Mouse (Mus musculus) c-Kit-positive CD71-positive TER-119-negative erythroid progenitor cells, embryonic 14.5 days (primary cell): ENCODE data around the gene Pald1.

ENCODE experiments used
- DNase-seq: peaks from one replicate; pipeline ENCODE4 v3.0.0-alpha.2; 2013; ENCODE audit warnings: low read depth

Pald1 gene

GRCm38 (mm10) chr10:61328927-61329326 is 54.4 kb downstream of the Pald1 start:
- no peak for DNase-seq

- no peak for DNase-seq
These were observed 55.8 kb downstream of the Pald1 start for GRCm38 (mm10) chr10:61327545-61327944.

- no peak for DNase-seq
These were observed 57.5 kb downstream of the Pald1 start for GRCm38 (mm10) chr10:61325782-61326328.

- DNase-seq, result no peak
These were observed 58.6 kb downstream of the Pald1 start for GRCm38 (mm10) chr10:61324717-61325116.

GRCm38 (mm10) chr10:61318527-61318926 is 64.8 kb downstream of the Pald1 start:
- DNase-seq, result no peak

- no peak for DNase-seq
These were observed 67.9 kb downstream of the Pald1 start for GRCm38 (mm10) chr10:61315324-61315880.

- DNase-seq, result no peak
These were observed 69.6 kb downstream of the Pald1 start for GRCm38 (mm10) chr10:61313750-61314149.

- no peak for DNase-seq
These were observed 70.6 kb downstream of the Pald1 start for GRCm38 (mm10) chr10:61312754-61313153.

- no peak for DNase-seq
These were observed 71.2 kb downstream of the Pald1 start for GRCm38 (mm10) chr10:61312159-61312558.

GRCm38 (mm10) chr10:61308706-61309320 is 74.5 kb downstream of the Pald1 start:
- DNase-seq, result no peak

- DNase-seq, result no peak
These were observed 77.3 kb downstream of the Pald1 start for GRCm38 (mm10) chr10:61305928-61306590.

- no peak for DNase-seq
These were observed 79.3 kb downstream of the Pald1 start for GRCm38 (mm10) chr10:61304046-61304445.

GRCm38 (mm10) chr10:61300996-61301395 is 82.3 kb downstream of the Pald1 start:
- DNase-seq, result no peak

GRCm38 (mm10) chr10:61297477-61297876 is 85.9 kb downstream of the Pald1 start, which contains the start of gene Prf1:
Gene Prf1, plus strand, starts transcription at chr10:61297833.
- DNase-seq, result no peak

GRCm38 (mm10) chr10:61296713-61297445 is 86.5 kb downstream of the Pald1 start:
- DNase-seq, result no peak

- DNase-seq, result no peak
These were observed 89.1 kb downstream of the Pald1 start for GRCm38 (mm10) chr10:61294242-61294641.

- no peak for DNase-seq
These were observed 92.9 kb downstream of the Pald1 start for GRCm38 (mm10) chr10:61290479-61290878.

- DNase-seq, result no peak
These were observed 93.3 kb downstream of the Pald1 start for GRCm38 (mm10) chr10:61290016-61290415.

GRCm38 (mm10) chr10:61286246-61286645 is 97.1 kb downstream of the Pald1 start:
- DNase-seq, result no peak

GRCm38 (mm10) chr10:61285271-61285670 is 98.1 kb downstream of the Pald1 start:
- DNase-seq, result no peak

GRCm38 (mm10) chr10:61284309-61284708 is 99.0 kb downstream of the Pald1 start:
- DNase-seq, result no peak

GRCm38 (mm10) chr10:61281115-61281514 is 102.2 kb downstream of the Pald1 start:
- no peak for DNase-seq
